In genomic region chr10:96847433-96848165, GRCm38 (mm10) we compare ENCODE assay signal across 11 mouse cellular contexts.
DNase-seq lines count a peak whose midpoint lies in the region; ATAC-seq and TF ChIP-seq lines count a peak whose summit lies in the region.
"Had no signal": no experiment of that assay in that cellular context is flagged by ENCODE, and none has a peak within 500 bp of the region (broad histone marks: within the 10 kb centered on the region; RNA-seq: fewer than 3 reads in every experiment).

No protein-coding gene starts in this region.

- no peak overlapping the region for H3K9ac ChIP-seq in kidney, embryonic 15.5 days
- H3K9ac ChIP-seq in forebrain, postnatal 0 days, result no peak overlapping the region
- no peak overlapping the region for H3K9ac ChIP-seq in midbrain, embryonic 16.5 days (ENCODE audit: low read depth, low read length)
- H3K9ac ChIP-seq: liver, embryonic 15.5 days had no signal

- DNase-seq in kidney, adult 8-10 months, result peak; percentile 11 to 17
- no peak for DNase-seq in forebrain, postnatal 0 days
- DNase-seq in urinary bladder, adult 18-20 months (ENCODE audit: low spot score in 2 of 2), result no peak
- DNase-seq in spleen, postnatal 4 days (ENCODE audit: low spot score in 2 of 2), result no peak
- DNase-seq in urinary bladder, postnatal 4 days (ENCODE audit: low spot score in 2 of 2), result no peak

- no peaks in the 10 kb centered on the region for H3K36me3 ChIP-seq in kidney, embryonic 15.5 days
- no peaks in the 10 kb centered on the region for H3K36me3 ChIP-seq in forebrain, postnatal 0 days (ENCODE audit: insufficient read depth)
- no peaks in the 10 kb centered on the region for H3K36me3 ChIP-seq in midbrain, embryonic 16.5 days (ENCODE audit: control insufficient read depth, insufficient read depth, low read length)
- H3K36me3 ChIP-seq: liver, embryonic 15.5 days had no signal

- no peaks in the 10 kb centered on the region for H3K27me3 ChIP-seq in kidney, embryonic 15.5 days
- H3K27me3 ChIP-seq in forebrain, postnatal 0 days (ENCODE audit: insufficient read depth, low read length), result no peaks in the 10 kb centered on the region
- no peaks in the 10 kb centered on the region for H3K27me3 ChIP-seq in midbrain, embryonic 16.5 days (ENCODE audit: control insufficient read depth, insufficient read depth, low read depth, low read length)
- H3K27me3 ChIP-seq: liver, embryonic 15.5 days had no signal

- no peaks in the 10 kb centered on the region for H3K4me1 ChIP-seq in kidney, embryonic 15.5 days
- H3K4me1 ChIP-seq in forebrain, postnatal 0 days (ENCODE audit: insufficient read depth), result 0 out of 2 replicates have a peak, but pooled peaks cover 7% of the 10 kb centered on the region
- H3K4me1 ChIP-seq in midbrain, embryonic 16.5 days (ENCODE audit: control insufficient read depth, insufficient read depth, low read length), result 0 out of 2 replicates have a peak, but pooled peaks cover 3% of the 10 kb centered on the region
- H3K4me1 ChIP-seq: liver, embryonic 15.5 days had no signal

- WGBS in kidney, embryonic 15.5 days, result 80% methylated on average over 5 of the region's 5 CpGs
- 62% methylated on average over 5 of the region's 5 CpGs for WGBS in forebrain, postnatal 0 days
- WGBS in midbrain, embryonic 16.5 days, result 71% methylated on average over 5 of the region's 5 CpGs

- no peak for ATAC-seq in kidney, embryonic 15.5 days (replicated peaks; ENCODE audit: low FRiP score)
- ATAC-seq in cerebellum, adult (ENCODE audit: insufficient number of reproducible peaks, low FRiP score, low TSS enrichment), result peak; percentile 88
- ATAC-seq in forebrain, postnatal 0 days, result no peak
- ATAC-seq in midbrain, embryonic 16.5 days, result no peak

- no peaks in the 10 kb centered on the region for H3K9me3 ChIP-seq in kidney, embryonic 15.5 days (replicated peaks)
- no peaks in the 10 kb centered on the region for H3K9me3 ChIP-seq in forebrain, postnatal 0 days (ENCODE audit: low read length)
- H3K9me3 ChIP-seq in midbrain, embryonic 16.5 days (replicated peaks; ENCODE audit: control insufficient read depth, low read length, poor library complexity, severe bottlenecking), result 0 out of 2 replicates have a peak, but pooled peaks cover 2% of the 10 kb centered on the region
- H3K9me3 ChIP-seq: liver, embryonic 15.5 days had no signal

- H3K4me3 ChIP-seq in kidney, embryonic 15.5 days (replicated peaks), result no peak overlapping the region
- H3K4me3 ChIP-seq in forebrain, postnatal 0 days (ENCODE audit: low read depth, low read length), result no peak overlapping the region
- H3K4me3 ChIP-seq in midbrain, embryonic 16.5 days (ENCODE audit: low read depth, low read length), result no peak overlapping the region
- H3K4me3 ChIP-seq: erythroblast, embryonic 14.5 days; left cerebral cortex, adult 2 months; liver, embryonic 15.5 days had no signal

- H3K27ac ChIP-seq in kidney, embryonic 15.5 days, result no peak overlapping the region
- H3K27ac ChIP-seq in forebrain, postnatal 0 days (ENCODE audit: low read depth, low read length), result peak overlapping the region; percentile 21; the same call in 1 of the 2 replicates
- H3K27ac ChIP-seq in midbrain, embryonic 16.5 days (ENCODE audit: low read length), result peak overlapping the region; percentile 53; the same call in 1 of the 2 replicates
- H3K27ac ChIP-seq: left cerebral cortex, adult 2 months; liver, embryonic 15.5 days had no signal

- H3K4me2 ChIP-seq in kidney, embryonic 15.5 days, result no peak overlapping the region
- H3K4me2 ChIP-seq in forebrain, postnatal 0 days (ENCODE audit: low read depth), result no peak overlapping the region
- H3K4me2 ChIP-seq in midbrain, embryonic 16.5 days (ENCODE audit: low read length), result no peak overlapping the region
- H3K4me2 ChIP-seq: liver, embryonic 15.5 days had no signal

- TF ChIP-seq CTCF in forebrain, postnatal 0 days (IDR thresholded peaks at IDR 0.05; ENCODE audit: low read depth), result no peak

Comparison
In these comparisons a context has a peak if more than half of its experiments do, and no peak if none do; other contexts are left out.
1. DNase-seq: peak in kidney, adult 8-10 months (2 of 2); none in forebrain, postnatal 0 days (single experiment), urinary bladder, adult 18-20 months (0 of 2), spleen, postnatal 4 days (0 of 2) and urinary bladder, postnatal 4 days (0 of 2).